Mouse (Mus musculus) embryonic facial prominence, embryonic 11.5 days (tissue): ENCODE measurements around the gene Trip4. TPM values are rescaled to one million over a fixed set of nuclear protein-coding genes. Genes with fewer than 3 reads are reported as not detected.

Source experiments
- polyA plus RNA-seq: library from polyadenylated mRNA; unstranded; fragments of >200 nt; fragmentation: Nextera tagmentation; extraction: Ambion mirVana; gene quantifications from 2 replicates; pipeline ENCODE4 v1.2.1, GENCODE M21; 2014

Trip4 gene
- polyA plus RNA-seq, 1 experiment from 2014 or later, result 45.5 TPM

Other genes starting within 250 kb of the Trip4 start
- gene Oaz2, start 240.8 kb downstream of the Trip4 start, polyA plus RNA-seq, result 213 and 232 TPM in 2 replicates
- gene Zfp609, start 81.2 kb downstream of the Trip4 start, polyA plus RNA-seq, result 5.4 and 7.3 TPM in 2 replicates
- 244 and 273 TPM in 2 replicates for gene Pclaf, start 18.6 kb downstream of the Trip4 start, polyA plus RNA-seq
- 17.3 and 17.9 TPM in 2 replicates for gene Csnk1g1, start 130 bp upstream of the Trip4 start, polyA plus RNA-seq
- 543 and 552 TPM in 2 replicates for gene Ppib, start 151.4 kb upstream of the Trip4 start, polyA plus RNA-seq
- gene Snx22, start 160.9 kb upstream of the Trip4 start, polyA plus RNA-seq, result 4.1 and 4.7 TPM in 2 replicates
- 144 and 148 TPM in 2 replicates for gene Snx1, start 217.8 kb upstream of the Trip4 start, polyA plus RNA-seq
- 184 and 206 TPM in 2 replicates for gene Ciao2a, start 217.8 kb upstream of the Trip4 start, polyA plus RNA-seq
- gene Dapk2, start 249.4 kb upstream of the Trip4 start, polyA plus RNA-seq, result 5.7 and 6.2 TPM in 2 replicates